Mouse (Mus musculus) layer of hippocampus, adult 2 months (tissue): Measurements from ENCODE around the gene Mpg. TPM values are rescaled to one million over a fixed set of nuclear protein-coding genes. Genes with fewer than 3 reads are reported as not detected.
A peak's percentile ranks its signal among the peaks of the same experiment; 100 is the strongest.

Source experiments
- DNase-seq, 2 experiments: peaks; one replicate each; pipeline ENCODE4 v3.0.0; 2022; ENCODE audit warnings: low spot score in 2 of 2
- H3K27ac ChIP-seq: fragments of 200-600 bp; 2 replicates; pipeline ENCODE4 v1.8.1; 2022
- H3K4me3 ChIP-seq: fragments of 200-600 bp; 2 replicates; pipeline ENCODE4 v1.8.1; 2022; ENCODE audit warnings: mild to moderate bottlenecking
- CTCF ChIP-seq: fragments of 200-600 bp; conservative IDR thresholded peaks from 2 replicates; pipeline ENCODE4 v1.8.1; 2022; ENCODE audit warnings: antibody characterized with exemption, mild to moderate bottlenecking, moderate library complexity
- total RNA-seq, 2 experiments: library from RNA; stranded (reverse); gene quantifications; 2 replicates each; pipeline ENCODE4 v1.2.3; 2021

Gene Mpg
- total RNA-seq, 2 experiments from 2014 or later: 15.6 to 20.5 TPM

GRCm38 (mm10) chr11:32225222-32226104 is 842 bp upstream of the Mpg start:
- Histone ChIP-seq H3K4me3 (no peak overlapping the region), H3K27ac (peak overlapping the region; percentile 96)
- TF ChIP-seq CTCF: no peak
- DNase-seq: no peak

GRCm38 (mm10) chr11:32227041-32227440 is 736 bp downstream of the Mpg start:
- peak overlapping the region; percentile 69 for H3K4me3 ChIP-seq

GRCm38 (mm10) chr11:32227555-32227954 is 1.2 kb downstream of the Mpg start:
- DNase-seq: no peak
- H3K27ac ChIP-seq: peak overlapping the region; percentile 96
- no peak for TF ChIP-seq CTCF
- H3K4me3 ChIP-seq: no peak overlapping the region

More at GRCm38 (mm10) chr11:32227041-32227440, 736 bp downstream of the Mpg start:
- no peak for TF ChIP-seq CTCF
- peak overlapping the region; percentile 96 for H3K27ac ChIP-seq
- DNase-seq: no peak

- DNase-seq: no peak
- Histone ChIP-seq H3K27ac (0 out of 2 replicates have a peak overlapping the region, but pooled peaks have one; percentile 18), H3K4me3 (no peak overlapping the region)
- TF ChIP-seq CTCF: no peak
Observed at GRCm38 (mm10) chr11:32228292-32228845, 2.1 kb downstream of the Mpg start.

- Histone ChIP-seq H3K4me3 (no peak overlapping the region), H3K27ac (peak overlapping the region; percentile 72)
- peak; percentile 70 for TF ChIP-seq CTCF
- DNase-seq: no peak
Observed at GRCm38 (mm10) chr11:32230220-32230619, 3.9 kb downstream of the Mpg start.

GRCm38 (mm10) chr11:32231125-32231524 is 4.8 kb downstream of the Mpg start:
- no peak for DNase-seq
- Histone ChIP-seq H3K27ac (peak overlapping the region; percentile 72), H3K4me3 (no peak overlapping the region)
- no peak for TF ChIP-seq CTCF

GRCm38 (mm10) chr11:32232848-32233247 is 6.5 kb downstream of the Mpg start:
- TF ChIP-seq CTCF: no peak
- peak overlapping the region; percentile 28; the same call in 1 of the 2 replicates for H3K27ac ChIP-seq
- DNase-seq: no peak
- no peak overlapping the region for H3K4me3 ChIP-seq

GRCm38 (mm10) chr11:32233895-32234294 is 7.6 kb downstream of the Mpg start:
- Histone ChIP-seq H3K27ac (peak overlapping the region; percentile 82; the same call in 1 of the 2 replicates), H3K4me3 (no peak overlapping the region)
- TF ChIP-seq CTCF: no peak
- no peak for DNase-seq

- TF ChIP-seq CTCF: no peak
- DNase-seq: no peak
- Histone ChIP-seq H3K27ac (peak overlapping the region; percentile 82), H3K4me3 (no peak overlapping the region)
Observed at GRCm38 (mm10) chr11:32234816-32235485, 8.6 kb downstream of the Mpg start.

- Histone ChIP-seq H3K4me3 (no peak overlapping the region), H3K27ac (peak overlapping the region; percentile 82)
- no peak for TF ChIP-seq CTCF
- DNase-seq: peak; percentile 71 to 85
Observed at GRCm38 (mm10) chr11:32235646-32236045, 9.3 kb downstream of the Mpg start.

- H3K4me3 ChIP-seq: no peak overlapping the region
- peak overlapping the region; percentile 82 for H3K27ac ChIP-seq
- DNase-seq: no peak
- TF ChIP-seq CTCF: no peak
Observed at GRCm38 (mm10) chr11:32236132-32236531, 9.8 kb downstream of the Mpg start.

- peak; percentile 86 for TF ChIP-seq CTCF
- Histone ChIP-seq H3K27ac (peak overlapping the region; percentile 82), H3K4me3 (no peak overlapping the region)
- DNase-seq: peak in 1 of 2 experiments; percentile 57
Observed at GRCm38 (mm10) chr11:32236712-32237410, 10.6 kb downstream of the Mpg start.
